Mouse (Mus musculus): ENCODE measurements around the gene Ptprh. TPM values are rescaled to one million over a fixed set of nuclear protein-coding genes. Genes with fewer than 3 reads are reported as not detected.

Ptprh gene
- polyA plus RNA-seq, 2 experiments, result not detected

- H3K4me2 ChIP-seq (ENCODE audit: low read depth), result no peak overlapping the region
- H3K36me3 ChIP-seq (replicated peaks; ENCODE audit: control insufficient read depth, insufficient read depth, low read depth), result no peaks in the 10 kb centered on the region
- no peak for DNase-seq (ENCODE audit: low read depth in 3 of 3, low spot score in 3 of 3)
- no peak overlapping the region for H3K9ac ChIP-seq (replicated peaks)
- ATAC-seq (ENCODE audit: insufficient read depth), result no peak
- H3K4me3 ChIP-seq (ENCODE audit: insufficient read depth in 1 of 2, low read depth in 2 of 2, low read length in 2 of 2), result no peak overlapping the region
- no peak overlapping the region for H3K27ac ChIP-seq
- H3K27me3 ChIP-seq (ENCODE audit: control insufficient read depth, insufficient read depth, low read length), result no peaks in the 10 kb centered on the region; the same call in 1 of the 2 replicates
- TF ChIP-seq EP300 (IDR thresholded peaks at IDR 0.05; ENCODE audit: low read depth) (no peak), CTCF (IDR thresholded peaks at IDR 0.05; ENCODE audit: low read depth) (no peak)
- 62% methylated on average over 15 of the region's 15 CpGs for WGBS (ENCODE audit: insufficient replicate concordance)
- no peaks in the 10 kb centered on the region for H3K9me3 ChIP-seq (ENCODE audit: control insufficient read depth, low read length)
- 0 out of 4 replicates have a peak, but pooled peaks cover 0 to 3% of the 10 kb centered on the region in 2 experiments for H3K4me1 ChIP-seq (replicated peaks; ENCODE audit: control insufficient read depth in 2 of 2, insufficient read depth in 2 of 2, low read length in 1 of 2)
Observed at GRCm38 (mm10) chr7:4546050-4546449, 57.8 kb downstream of the Ptprh start.

DNA sequence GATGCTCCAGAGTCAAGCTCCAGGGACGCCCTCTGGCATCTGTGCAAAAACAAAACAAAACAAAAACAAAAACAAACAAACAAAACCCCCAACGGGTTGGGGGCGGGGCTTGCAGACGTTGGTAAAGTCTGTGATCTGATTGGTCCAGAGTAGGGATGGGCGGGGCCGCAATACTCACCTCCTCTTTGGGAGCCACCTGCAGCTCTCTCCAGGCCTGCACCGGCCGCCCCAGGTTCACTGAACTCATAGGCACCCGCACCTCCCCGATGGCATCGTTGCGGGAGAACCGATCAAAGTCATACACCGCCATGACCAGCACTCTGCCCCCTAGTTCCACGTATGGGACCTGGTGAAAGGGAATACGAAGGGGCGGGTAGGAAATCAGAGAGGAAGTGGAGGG is 61.8 kb downstream of the Ptprh start:
- Histone ChIP-seq H3K4me2 (ENCODE audit: low read depth) (no peak overlapping the region), H3K27ac (no peak overlapping the region), H3K4me3 (ENCODE audit: insufficient read depth in 1 of 2, low read depth in 2 of 2, low read length in 2 of 2) (peak overlapping the region; percentile 14 to 16; a peak in 2 of 4 replicates), H3K9me3 (ENCODE audit: control insufficient read depth, low read length) (no peaks in the 10 kb centered on the region), H3K27me3 (ENCODE audit: control insufficient read depth, insufficient read depth, low read length) (no peaks in the 10 kb centered on the region; the same call in 1 of the 2 replicates), H3K9ac (replicated peaks) (no peak overlapping the region), H3K4me1 (replicated peaks; ENCODE audit: control insufficient read depth in 2 of 2, insufficient read depth in 2 of 2, low read length in 1 of 2) (0 out of 4 replicates have a peak, but pooled peaks cover 0 to 3% of the 10 kb centered on the region in 2 experiments), H3K36me3 (replicated peaks; ENCODE audit: control insufficient read depth, insufficient read depth, low read depth) (no peaks in the 10 kb centered on the region)
- no peak for DNase-seq (ENCODE audit: low read depth in 3 of 3, low spot score in 3 of 3)
- no peak for ATAC-seq (ENCODE audit: insufficient read depth)
- WGBS (ENCODE audit: insufficient replicate concordance), result 36% methylated on average over 17 of the region's 17 CpGs
- no peak for TF ChIP-seq EP300 (IDR thresholded peaks at IDR 0.05; ENCODE audit: low read depth)
- TF ChIP-seq CTCF (IDR thresholded peaks at IDR 0.05; ENCODE audit: low read depth), result no peak

DNA sequence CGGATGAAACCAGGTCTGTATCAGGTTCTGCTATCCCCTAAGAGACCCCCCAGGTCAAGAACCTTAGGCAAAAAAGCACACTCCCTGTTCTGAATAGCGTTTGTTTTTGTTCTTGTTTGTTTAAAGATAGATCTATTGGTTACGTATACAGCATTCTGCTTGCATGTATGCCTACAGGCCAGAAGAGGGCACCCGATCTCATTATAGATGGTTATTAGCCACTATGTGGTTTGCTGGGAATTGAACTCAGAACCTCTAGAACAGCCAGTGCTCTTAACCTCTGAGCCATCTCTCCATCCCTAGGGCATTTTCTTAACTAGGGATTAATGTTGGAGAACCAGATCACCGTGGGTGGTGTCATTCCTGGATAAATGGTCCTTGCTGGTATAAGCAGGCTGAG is 62.5 kb downstream of the Ptprh start:
- TF ChIP-seq EP300 (IDR thresholded peaks at IDR 0.05; ENCODE audit: low read depth) (no peak), CTCF (IDR thresholded peaks at IDR 0.05; ENCODE audit: low read depth) (no peak; the same call in 1 of the 2 replicates)
- Histone ChIP-seq H3K27me3 (ENCODE audit: control insufficient read depth, insufficient read depth, low read length) (no peaks in the 10 kb centered on the region; the same call in 1 of the 2 replicates), H3K9ac (replicated peaks) (no peak overlapping the region), H3K4me2 (ENCODE audit: low read depth) (no peak overlapping the region), H3K4me1 (replicated peaks; ENCODE audit: control insufficient read depth in 2 of 2, insufficient read depth in 2 of 2, low read length in 1 of 2) (0 out of 4 replicates have a peak, but pooled peaks cover 0 to 3% of the 10 kb centered on the region in 2 experiments), H3K36me3 (replicated peaks; ENCODE audit: control insufficient read depth, insufficient read depth, low read depth) (no peaks in the 10 kb centered on the region), H3K27ac (no peak overlapping the region), H3K9me3 (ENCODE audit: control insufficient read depth, low read length) (no peaks in the 10 kb centered on the region), H3K4me3 (ENCODE audit: insufficient read depth in 1 of 2, low read depth in 2 of 2, low read length in 2 of 2) (no peak overlapping the region)
- WGBS (ENCODE audit: insufficient replicate concordance), result 53% methylated on average over 5 of the region's 5 CpGs
- ATAC-seq (ENCODE audit: insufficient read depth), result no peak
- no peak for DNase-seq (ENCODE audit: low read depth in 3 of 3, low spot score in 3 of 3)

GRCm38 (mm10) chr7:4539019-4539418 is 64.8 kb downstream of the Ptprh start:
- 58% methylated on average over 2 of the region's 2 CpGs for WGBS (ENCODE audit: insufficient replicate concordance)
- ATAC-seq (ENCODE audit: insufficient read depth) (no peak), DNase-seq (ENCODE audit: low read depth in 3 of 3, low spot score in 3 of 3) (no peak)
- Histone ChIP-seq H3K4me1 (replicated peaks; ENCODE audit: control insufficient read depth in 2 of 2, insufficient read depth in 2 of 2, low read length in 1 of 2) (no peaks in the 10 kb centered on the region), H3K9me3 (ENCODE audit: control insufficient read depth, low read length) (no peaks in the 10 kb centered on the region), H3K4me3 (ENCODE audit: insufficient read depth in 1 of 2, low read depth in 2 of 2, low read length in 2 of 2) (no peak overlapping the region), H3K4me2 (ENCODE audit: low read depth) (no peak overlapping the region), H3K27ac (no peak overlapping the region), H3K36me3 (replicated peaks; ENCODE audit: control insufficient read depth, insufficient read depth, low read depth) (no peaks in the 10 kb centered on the region), H3K27me3 (ENCODE audit: control insufficient read depth, insufficient read depth, low read length) (no peaks in the 10 kb centered on the region), H3K9ac (replicated peaks) (no peak overlapping the region)
- no peak for TF ChIP-seq EP300 (IDR thresholded peaks at IDR 0.05; ENCODE audit: low read depth)
- TF ChIP-seq CTCF (IDR thresholded peaks at IDR 0.05; ENCODE audit: low read depth), result no peak

GRCm38 (mm10) chr7:4537181-4537580 is 66.7 kb downstream of the Ptprh start:
- ATAC-seq (ENCODE audit: insufficient read depth) (no peak), DNase-seq (ENCODE audit: low read depth in 3 of 3, low spot score in 3 of 3) (no peak)
- Histone ChIP-seq H3K9me3 (ENCODE audit: control insufficient read depth, low read length) (no peaks in the 10 kb centered on the region), H3K36me3 (replicated peaks; ENCODE audit: control insufficient read depth, insufficient read depth, low read depth) (no peaks in the 10 kb centered on the region), H3K27ac (no peak overlapping the region), H3K9ac (replicated peaks) (no peak overlapping the region), H3K4me3 (ENCODE audit: insufficient read depth in 1 of 2, low read depth in 2 of 2, low read length in 2 of 2) (no peak overlapping the region), H3K4me1 (replicated peaks; ENCODE audit: control insufficient read depth in 2 of 2, insufficient read depth in 2 of 2, low read length in 1 of 2) (no peaks in the 10 kb centered on the region), H3K4me2 (ENCODE audit: low read depth) (no peak overlapping the region), H3K27me3 (ENCODE audit: control insufficient read depth, insufficient read depth, low read length) (peaks cover 4% of the 10 kb centered on the region)
- no peak for TF ChIP-seq EP300 (IDR thresholded peaks at IDR 0.05; ENCODE audit: low read depth)
- 30% methylated on average over 4 of the region's 4 CpGs for WGBS (ENCODE audit: insufficient replicate concordance)
